ENCODE assay signal across 11 mouse cellular contexts in genomic region chr5:66603746-66604145, GRCm38 (mm10). TPM values are rescaled to one million over a fixed set of nuclear protein-coding genes. Genes with fewer than 3 reads are reported as not detected.
DNase-seq lines count a peak whose midpoint lies in the region; ATAC-seq and TF ChIP-seq lines count a peak whose summit lies in the region.
"Had no signal": no experiment of that assay in that cellular context is flagged by ENCODE, and none has a peak within 500 bp of the region (broad histone marks: within the 10 kb centered on the region; RNA-seq: fewer than 3 reads in every experiment).

No protein-coding gene starts in this region.

- peak; percentile 40 to 61 for DNase-seq in heart, adult 2 months
- DNase-seq in heart, postnatal 14 days: no peak
- DNase-seq in adrenal gland, postnatal 25 days: peak; percentile 42
- DNase-seq in kidney, postnatal 14 days: peak; percentile 67
- no peak for DNase-seq in midbrain, embryonic 10.5 days (ENCODE audit: low spot score)
- no peak for DNase-seq in right cerebral cortex, adult 2 months (ENCODE audit: low spot score in 2 of 2)
- no peak for DNase-seq in forebrain, embryonic 10.5 days (ENCODE audit: extremely low spot score, low spot score)

- H3K36me3 ChIP-seq in heart, adult 2 months (ENCODE audit: control insufficient read depth, insufficient read depth, low read length): peaks cover 5% of the 10 kb centered on the region; the same call in 1 of the 2 replicates
- H3K36me3 ChIP-seq in heart, embryonic 11.5 days (ENCODE audit: control insufficient read depth, insufficient read depth, low read length): no peaks in the 10 kb centered on the region
- no peaks in the 10 kb centered on the region for H3K36me3 ChIP-seq in midbrain, embryonic 10.5 days
- H3K36me3 ChIP-seq in forebrain, embryonic 10.5 days (replicated peaks): no peaks in the 10 kb centered on the region; the same call in 1 of the 2 replicates
- H3K36me3 ChIP-seq: embryonic facial prominence, embryonic 15.5 days; stomach, embryonic 15.5 days had no signal

- H3K79me2 ChIP-seq in heart, adult 2 months (replicated peaks; ENCODE audit: control insufficient read depth, insufficient read depth, low read length): 0 out of 2 replicates have a peak, but pooled peaks cover 1% of the 10 kb centered on the region

- no peaks in the 10 kb centered on the region for H3K27me3 ChIP-seq in heart, adult 2 months (ENCODE audit: control insufficient read depth, insufficient read depth, low read length)
- no peaks in the 10 kb centered on the region for H3K27me3 ChIP-seq in heart, embryonic 11.5 days (ENCODE audit: control insufficient read depth, insufficient read depth, low read length)
- no peaks in the 10 kb centered on the region for H3K27me3 ChIP-seq in midbrain, embryonic 10.5 days (ENCODE audit: low read depth, poor library complexity, severe bottlenecking)
- H3K27me3 ChIP-seq in forebrain, embryonic 10.5 days (ENCODE audit: poor library complexity, severe bottlenecking): no peaks in the 10 kb centered on the region
- H3K27me3 ChIP-seq: embryonic facial prominence, embryonic 15.5 days; stomach, embryonic 15.5 days had no signal

- 0 out of 2 replicates have a peak, but pooled peaks have one; percentile 16 for TF ChIP-seq POLR2A in heart, adult 2 months (IDR thresholded peaks at IDR 0.05; ENCODE audit: insufficient read depth, low read depth, low read length)

- H3K4me1 ChIP-seq in heart, adult 2 months (ENCODE audit: control insufficient read depth, insufficient read depth, low read length): peaks cover 28% of the 10 kb centered on the region
- H3K4me1 ChIP-seq in heart, embryonic 11.5 days (ENCODE audit: control insufficient read depth, insufficient read depth, low read length): peaks cover 37% of the 10 kb centered on the region
- peaks cover 21% of the 10 kb centered on the region for H3K4me1 ChIP-seq in midbrain, embryonic 10.5 days
- peaks cover 38% of the 10 kb centered on the region for H3K4me1 ChIP-seq in forebrain, embryonic 10.5 days

- H3K4me2 ChIP-seq in heart, embryonic 11.5 days: peak overlapping the region; percentile 29
- H3K4me2 ChIP-seq: embryonic facial prominence, embryonic 15.5 days; stomach, embryonic 15.5 days had no signal

- H3K27ac ChIP-seq in heart, adult 2 months: peak overlapping the region; percentile 75
- no peak overlapping the region for H3K27ac ChIP-seq in heart, embryonic 11.5 days (ENCODE audit: low read depth, low read length)
- no peak overlapping the region for H3K27ac ChIP-seq in midbrain, embryonic 10.5 days (replicated peaks)
- no peak overlapping the region for H3K27ac ChIP-seq in forebrain, embryonic 10.5 days
- H3K27ac ChIP-seq: liver, embryonic 14.5 days; stomach, embryonic 15.5 days had no signal

- H3K9ac ChIP-seq in heart, adult 2 months (ENCODE audit: low read depth, low read length): peak overlapping the region; percentile 28; the same call in 1 of the 2 replicates
- H3K9ac ChIP-seq in heart, embryonic 11.5 days (ENCODE audit: low read depth, low read length): no peak overlapping the region
- H3K9ac ChIP-seq: embryonic facial prominence, embryonic 15.5 days; liver, embryonic 14.5 days; stomach, embryonic 15.5 days had no signal

- H3K4me3 ChIP-seq in heart, adult 2 months: no peak overlapping the region
- no peak overlapping the region for H3K4me3 ChIP-seq in heart, embryonic 11.5 days (ENCODE audit: low read depth, low read length)
- no peak overlapping the region for H3K4me3 ChIP-seq in midbrain, embryonic 10.5 days
- H3K4me3 ChIP-seq in forebrain, embryonic 10.5 days: no peak overlapping the region
- H3K4me3 ChIP-seq: embryonic facial prominence, embryonic 15.5 days; stomach, embryonic 15.5 days had no signal

- 15% methylated on average over 8 of the region's 8 CpGs for WGBS in heart, adult 2 months
- 27% methylated on average over 8 of the region's 8 CpGs for WGBS in heart, embryonic 11.5 days (ENCODE audit: insufficient replicate concordance)
- 70% methylated on average over 8 of the region's 8 CpGs for WGBS in midbrain, embryonic 10.5 days
- 58% methylated on average over 8 of the region's 8 CpGs for WGBS in forebrain, embryonic 10.5 days

- no peaks in the 10 kb centered on the region for H3K9me3 ChIP-seq in heart, embryonic 11.5 days (replicated peaks; ENCODE audit: control insufficient read depth, low read length)
- no peaks in the 10 kb centered on the region for H3K9me3 ChIP-seq in midbrain, embryonic 10.5 days (replicated peaks)
- no peaks in the 10 kb centered on the region for H3K9me3 ChIP-seq in forebrain, embryonic 10.5 days
- H3K9me3 ChIP-seq: embryonic facial prominence, embryonic 15.5 days; stomach, embryonic 15.5 days had no signal

- no peak for ATAC-seq in heart, embryonic 11.5 days (replicated peaks; ENCODE audit: insufficient number of reproducible peaks, low FRiP score, low TSS enrichment)

- peak; percentile 49 for TF ChIP-seq CTCF in heart, adult 2 months (IDR thresholded peaks at IDR 0.05)

- TF ChIP-seq EP300 in heart, adult 2 months (IDR thresholded peaks at IDR 0.05; ENCODE audit: insufficient read depth, low read depth, low read length): peak; percentile 40; the same call in 1 of the 2 replicates

- intact Hi-C loops in heart, adult 2 months (cut with DNase I): loop anchor here (2.0 to 5.0 kb wide), 4 partner anchors 15 to 131 kb away; partner anchors contain the start of gene Apbb2
- intact Hi-C loops in heart, postnatal 14 days (cut with DNase I): no loop called here

RNA-seq across cellular contexts. Expression of gene Apbb2, which starts 14.8 kb away (rescaled TPM):
- total RNA-seq in heart, adult 2 months (2021): 10 to 100 TPM; 39.9 to 40.0 TPM
- polyA plus RNA-seq in heart, adult 2 months (2012; rRNA removed): 26.7 and 32.4 TPM in 2 replicates
- 10 to 100 TPM; 48.0 to 55.1 TPM for total RNA-seq in heart, postnatal 14 days (2021)
- 80.6 and 88.3 TPM in 2 replicates for total RNA-seq in adrenal gland, postnatal 25 days (2021)
- polyA plus RNA-seq in heart, embryonic 11.5 days (2014; fragmentation: Nextera tagmentation; extraction: Ambion mirVana): 25.9 and 28.0 TPM in 2 replicates
- polyA plus RNA-seq in midbrain, embryonic 10.5 days (2016; fragmentation: Nextera tagmentation; extraction: Ambion mirVana): 28.2 and 37.8 TPM in 2 replicates
- 22.9 and 28.2 TPM in 2 replicates for polyA plus RNA-seq in forebrain, embryonic 10.5 days (2016; fragmentation: Nextera tagmentation; extraction: Ambion mirVana)

Comparison
In these comparisons a context has a peak if more than half of its experiments do, and no peak if none do; other contexts are left out.
1. DNase-seq: peak in heart, adult 2 months (2 of 2), adrenal gland, postnatal 25 days (single experiment) and kidney, postnatal 14 days (single experiment); none in heart, postnatal 14 days (0 of 2), midbrain, embryonic 10.5 days (single experiment), right cerebral cortex, adult 2 months (0 of 2) and forebrain, embryonic 10.5 days (single experiment).